Mouse (Mus musculus) activated CD4-positive, CD25-positive, alpha-beta regulatory T cell (primary cell): ENCODE results near the gene Iars2. TPM values are rescaled to one million over a fixed set of nuclear protein-coding genes. Genes with fewer than 3 reads are reported as not detected.

Experiments used
- polyA plus RNA-seq, 2 experiments: library from polyadenylated mRNA; unstranded; fragments of 100-300 nt; shearing (Covaris generic); gene quantifications; one replicate each; pipeline ENCODE4 v1.2.1; 2017

Gene Iars2
- 10 to 100 TPM; 43.3 to 43.7 TPM for polyA plus RNA-seq

DNA sequence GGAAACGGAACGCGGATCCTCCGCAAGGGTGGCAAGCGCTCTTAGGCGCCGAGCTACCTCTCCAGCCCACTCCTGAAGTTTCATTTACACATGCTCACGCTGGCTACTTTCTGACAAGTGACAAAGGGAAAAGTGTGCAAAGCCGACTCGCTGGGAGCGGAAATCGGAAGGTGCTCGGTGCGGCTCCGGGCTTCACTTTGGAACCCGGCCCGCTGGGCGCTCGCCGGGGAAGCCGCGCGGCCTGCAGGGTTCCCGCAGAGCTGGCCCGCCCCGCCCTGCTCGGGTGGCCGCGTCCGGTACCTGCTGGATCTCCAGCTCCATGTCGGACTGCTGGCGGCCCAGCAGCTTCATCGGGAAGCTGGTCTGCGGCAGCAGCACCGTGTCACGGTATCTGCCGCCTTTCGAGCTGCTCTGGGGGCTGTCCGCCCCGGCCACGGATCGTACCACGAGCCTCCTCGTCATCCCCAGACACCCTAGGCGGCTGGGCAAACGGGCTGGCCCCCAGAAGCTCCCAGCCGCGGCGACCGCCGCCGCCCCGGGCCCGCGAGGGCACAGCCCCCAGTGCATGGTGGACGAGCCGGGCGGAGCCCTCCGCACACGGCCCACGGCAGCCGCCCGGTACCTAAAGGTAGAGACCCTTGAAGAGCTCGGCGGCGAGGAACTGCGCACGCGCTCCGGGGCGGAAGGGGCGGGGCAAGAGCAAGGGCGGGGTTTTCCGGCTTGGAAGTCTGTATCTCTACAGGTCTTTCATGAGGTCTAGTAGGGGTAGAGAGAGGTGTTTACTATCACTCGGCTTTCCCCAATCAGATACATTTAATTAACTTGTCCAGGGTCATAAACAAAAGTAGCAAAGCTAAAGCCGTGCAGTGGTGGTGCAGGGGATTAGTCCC is at the start of gene Iars2:
Gene Iars2 (minus strand): TSS at position 676 of the 890 bp plus-strand sequence.

DNA sequence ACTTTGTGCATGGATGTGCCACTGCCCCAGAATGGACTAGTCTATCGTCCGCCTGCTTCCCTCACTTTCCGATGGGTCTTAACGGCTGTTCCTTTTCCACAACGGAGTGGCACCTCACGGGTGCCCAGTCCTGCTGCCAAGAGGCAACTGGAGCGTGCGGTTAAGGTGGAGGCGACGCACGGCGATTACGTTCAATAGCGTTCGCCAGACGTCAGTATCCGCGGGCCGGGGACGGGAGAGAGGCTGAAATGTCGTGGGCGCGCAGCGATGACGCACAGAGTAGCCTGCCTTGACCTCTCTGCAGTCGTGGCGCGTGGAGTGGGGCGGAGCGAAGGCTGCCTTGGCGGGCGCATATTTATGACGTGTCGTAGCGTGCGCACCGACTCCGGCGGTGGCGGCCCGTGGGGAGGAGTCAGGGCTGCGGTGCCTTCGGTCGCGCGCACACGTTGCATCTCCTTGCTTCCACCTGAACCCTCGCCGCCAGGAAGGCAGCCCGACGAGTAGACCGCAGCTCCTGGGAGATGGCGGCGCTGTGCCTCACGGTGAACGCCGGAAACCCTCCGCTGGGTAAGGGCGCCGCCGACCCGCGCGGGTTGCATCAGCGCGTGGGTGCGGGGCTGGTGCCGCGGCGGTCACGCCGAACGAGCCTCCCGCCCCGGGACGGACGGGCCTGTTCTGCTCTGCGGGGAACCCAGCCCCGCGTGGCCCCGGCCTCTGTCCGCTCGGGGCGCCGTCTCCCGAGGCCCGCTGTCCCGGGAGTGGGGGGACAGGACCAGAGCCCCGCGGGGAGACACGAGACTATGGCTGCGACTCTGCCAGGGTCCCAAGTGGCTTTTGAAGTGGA is 33.7 kb upstream of the Iars2 start, which contains the start of gene Eprs:
Gene Eprs (plus strand): TSS at position 368 of the 844 bp plus-strand sequence.

GRCm38 (mm10) chr1:185331983-185332430 is 2.8 kb upstream of the Iars2 start, which contains the start of gene Bpnt1:
Bpnt1 (plus strand) TSS chr1:185332149.

Other genes with a start within 250 kb of the Iars2 start
- 10 to 100 TPM; 19.2 to 27.9 TPM for gene Rab3gap2, start 125.3 kb downstream of the Iars2 start, polyA plus RNA-seq
- 10 to 100 TPM; 15.8 to 17.2 TPM for gene Bpnt1, start 2.8 kb upstream of the Iars2 start, polyA plus RNA-seq
- 10 to 100 TPM; 78.4 to 93.6 TPM for gene Eprs, start 33.6 kb upstream of the Iars2 start, polyA plus RNA-seq
- under 1 TPM; 0.04 TPM for gene Slc30a10, start 125.5 kb upstream of the Iars2 start, polyA plus RNA-seq